Mouse (Mus musculus): ENCODE measurements at regions not wholly inside any gene's neighbourhood (a gene's known extent, or its start where the extent isn't known, plus 50 kb on each side); places are given as distances from the start of the nearest gene placed in this dataset.

DNA sequence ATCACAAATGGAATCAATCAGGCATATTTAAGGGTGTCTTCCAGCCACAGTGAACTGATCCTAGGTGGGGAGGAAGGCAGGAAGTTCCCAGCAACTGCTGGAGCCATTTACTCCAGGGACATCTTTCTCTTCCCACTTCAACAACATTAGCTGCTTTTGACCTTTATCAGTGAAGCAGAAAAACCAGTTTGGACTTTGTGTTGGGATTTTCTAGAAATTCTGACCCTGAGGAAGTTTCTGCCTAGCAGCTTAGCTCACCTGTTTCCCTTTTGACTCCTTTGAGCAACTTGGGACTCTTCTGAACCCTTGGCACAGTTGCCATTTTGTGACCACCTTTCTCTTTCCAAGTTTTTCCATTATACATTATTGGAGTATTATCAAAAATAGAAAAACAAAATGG, 1403.9 kb upstream of the Lrrc6 start:
- DNase-seq (ENCODE audit: low spot score in 2 of 2), result no peak
- intact Hi-C loops (cut with DNase I), result no loop called here

DNA sequence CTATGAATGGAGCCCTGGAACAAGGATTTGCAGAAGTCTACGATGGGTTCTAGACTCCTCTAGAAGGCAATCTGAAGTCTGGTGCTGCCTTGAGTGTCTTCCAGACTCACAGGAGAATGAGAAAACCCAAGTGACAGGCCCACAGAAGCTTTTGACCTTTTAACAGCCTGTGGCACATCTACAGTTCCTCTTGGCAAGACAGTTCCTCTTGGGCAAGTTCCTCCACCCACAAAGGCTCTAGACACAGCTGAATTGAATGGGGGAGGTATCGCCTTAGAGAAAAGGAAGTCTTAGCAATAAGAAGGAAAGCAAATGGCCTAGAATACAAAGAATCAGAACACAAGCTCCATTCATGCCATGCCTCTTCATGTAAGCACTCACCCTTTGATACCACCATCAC, 1402.3 kb upstream of the Lrrc6 start:
- intact Hi-C loops (cut with DNase I), result no loop called here
- no peak for DNase-seq (ENCODE audit: low spot score in 2 of 2)

DNA sequence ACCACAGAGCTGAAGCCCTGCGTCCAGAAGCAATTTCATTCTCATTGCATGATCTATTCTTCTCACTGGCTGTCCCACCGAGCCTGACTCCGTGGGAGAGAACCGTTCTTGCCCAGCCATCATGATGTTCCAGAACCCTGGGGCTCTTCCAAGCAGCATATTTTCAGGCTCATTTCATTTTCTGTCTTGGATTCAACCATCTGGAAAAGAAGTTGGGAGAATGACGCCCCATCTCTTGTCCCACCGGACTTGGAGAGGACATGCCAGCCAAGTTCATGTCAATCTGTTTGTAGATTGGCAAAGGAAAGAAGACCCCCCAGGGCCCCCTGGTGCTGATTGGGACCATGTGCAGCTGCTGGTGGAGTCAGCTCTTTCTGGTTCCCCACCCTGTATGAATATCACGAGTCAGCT, 1400.5 kb upstream of the Lrrc6 start:
- intact Hi-C loops (cut with DNase I), result no loop called here

DNA sequence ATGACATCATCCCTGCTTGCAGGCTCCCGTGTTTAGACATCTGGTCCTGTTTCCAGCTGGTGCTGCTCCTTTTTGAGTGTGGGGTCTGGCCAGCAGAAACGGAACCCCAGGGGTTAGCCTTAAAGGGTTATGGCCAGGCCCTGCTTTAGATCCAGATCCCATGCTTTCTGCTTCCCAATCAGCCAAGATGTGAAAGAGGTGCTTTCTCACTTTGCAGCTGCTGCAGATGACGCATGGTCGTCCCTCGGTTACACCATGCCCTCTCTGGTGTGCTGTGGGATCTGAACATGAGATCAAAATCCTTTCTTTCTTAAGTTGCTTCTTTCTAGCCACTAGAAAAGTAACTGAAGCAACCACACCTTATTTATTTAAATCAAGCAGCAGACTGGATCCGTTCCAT, 1399.1 kb upstream of the Lrrc6 start:
- intact Hi-C loops (cut with DNase I), result no loop called here
- no peak for DNase-seq (ENCODE audit: low spot score in 2 of 2)

More for the DNA sequence above, 1400.5 kb upstream of the Lrrc6 start:
- peak; percentile 32 to 33 for DNase-seq (ENCODE audit: low spot score in 2 of 2)

DNA sequence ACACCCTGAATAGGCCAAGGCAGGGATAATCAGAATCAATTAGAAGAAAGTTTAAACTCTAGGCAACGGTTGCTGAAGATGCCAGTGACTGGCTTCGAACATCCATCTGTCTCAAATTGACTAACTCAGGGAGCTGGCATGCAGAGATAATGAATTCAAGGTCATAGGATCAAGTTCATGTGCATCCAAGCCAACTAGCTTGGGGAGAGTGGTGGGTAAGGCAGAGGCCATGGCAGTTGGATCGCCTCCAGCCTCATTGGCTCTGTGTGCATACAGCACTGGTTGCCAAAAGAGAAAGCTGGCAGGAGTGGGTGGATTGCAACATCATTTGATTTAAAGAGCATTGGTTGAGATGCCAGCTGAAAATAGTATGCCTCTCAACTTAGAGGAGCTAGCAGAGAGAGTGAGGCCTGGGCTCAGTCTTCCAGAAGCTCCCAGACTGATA, 1398.3 kb upstream of the Lrrc6 start:
- intact Hi-C loops (cut with DNase I), result no loop called here

DNA sequence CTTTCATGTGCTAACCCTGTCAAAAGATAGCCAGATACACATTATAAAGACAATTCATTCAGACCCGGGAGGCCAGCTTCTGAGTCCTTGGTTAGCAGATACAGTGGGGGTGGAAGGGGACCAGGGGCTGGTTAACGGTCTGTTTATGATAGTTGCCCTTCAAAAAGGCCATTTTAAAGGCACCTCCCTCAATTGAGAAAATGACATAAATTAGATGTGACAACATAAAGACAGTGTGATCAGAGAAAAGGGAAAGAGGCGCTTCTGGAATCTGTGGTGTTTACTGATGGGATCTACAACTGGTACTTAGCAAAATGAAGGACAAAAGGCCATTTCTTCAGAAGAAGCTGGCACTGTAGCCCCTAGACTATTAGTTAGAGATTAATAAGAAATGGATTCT, 1391.4 kb upstream of the Lrrc6 start:
- intact Hi-C loops (cut with DNase I), result no loop called here

More for the DNA sequence above, 1398.3 kb upstream of the Lrrc6 start:
- DNase-seq (ENCODE audit: low spot score in 2 of 2), result peak; percentile 45 to 60

DNA sequence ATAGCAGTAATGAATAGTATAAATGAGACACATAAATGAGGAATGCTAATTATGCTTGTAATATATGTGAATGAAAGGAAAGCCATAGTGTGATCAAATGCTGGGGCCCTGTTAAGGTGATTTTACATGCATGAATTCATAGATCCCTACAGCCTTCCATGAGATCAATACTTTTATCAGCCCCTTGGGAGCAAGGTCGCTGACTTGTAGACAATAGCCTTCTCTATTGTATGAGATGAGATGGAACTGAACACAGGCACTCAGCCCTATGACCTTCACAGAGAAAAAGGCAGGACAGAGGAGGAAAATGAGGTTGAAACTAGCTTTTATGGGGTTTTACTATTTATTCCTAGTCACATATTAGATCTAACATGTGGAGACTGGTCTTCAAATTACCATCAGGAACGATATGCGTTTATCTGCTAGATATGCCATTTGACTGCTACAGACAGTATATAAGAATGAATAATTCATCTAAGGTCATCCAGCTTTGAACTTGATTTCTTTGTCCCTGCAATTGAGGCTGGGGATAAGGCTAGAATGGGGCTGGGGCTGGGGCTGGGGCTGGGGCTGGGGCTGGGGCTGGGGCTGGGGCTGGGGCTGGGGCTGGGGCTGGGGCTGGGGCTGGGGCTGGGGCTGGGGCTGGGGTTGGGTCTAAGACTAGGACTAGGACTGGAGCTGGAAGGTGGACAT, 1390.0 kb upstream of the Lrrc6 start:
- intact Hi-C loops (cut with DNase I), result no loop called here
- no peak for DNase-seq (ENCODE audit: low spot score in 2 of 2)

More for the DNA sequence above, 1391.4 kb upstream of the Lrrc6 start:
- DNase-seq (ENCODE audit: low spot score in 2 of 2), result no peak

DNA sequence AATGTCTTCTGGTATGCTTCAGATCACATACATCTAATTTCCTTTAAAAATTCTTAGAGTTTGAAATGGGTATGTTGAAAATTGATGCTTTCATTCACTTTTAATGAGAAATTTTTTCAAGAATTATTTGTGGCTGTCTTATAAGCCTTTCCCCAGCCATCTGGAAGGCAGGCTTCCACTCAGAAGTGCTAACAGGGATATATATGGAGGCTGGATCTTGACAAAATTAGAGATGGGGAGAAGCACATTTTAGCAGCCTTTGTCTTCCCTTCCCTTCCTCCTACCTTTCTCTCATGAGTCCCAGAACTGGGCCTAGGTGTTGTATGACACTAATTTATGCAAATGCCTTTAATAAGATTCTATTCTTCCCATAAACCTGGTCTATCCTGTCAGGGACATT, 1387.8 kb upstream of the Lrrc6 start:
- intact Hi-C loops (cut with DNase I), result no loop called here
- no peak for DNase-seq (ENCODE audit: low spot score in 2 of 2)

DNA sequence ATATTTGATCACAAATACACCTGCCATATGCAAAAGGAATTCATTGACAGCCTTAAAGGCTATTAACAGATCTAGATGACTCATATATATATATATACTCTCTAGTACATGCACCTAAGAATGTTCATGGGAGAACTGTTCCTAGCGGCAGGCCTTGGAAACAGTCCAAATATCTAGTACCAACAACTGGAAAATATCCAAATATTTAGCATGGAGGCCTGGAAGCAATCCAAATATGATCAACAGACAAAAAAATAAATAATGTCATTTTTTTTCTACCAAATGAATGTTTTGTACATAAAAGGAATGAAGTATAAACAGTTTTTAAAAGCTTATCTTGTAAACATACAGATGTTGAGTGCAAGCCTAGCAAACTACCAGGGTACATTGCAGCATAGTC, 1354.6 kb upstream of the Lrrc6 start:
- DNase-seq (ENCODE audit: low spot score in 2 of 2), result no peak
- intact Hi-C loops (cut with DNase I), result no loop called here

DNA sequence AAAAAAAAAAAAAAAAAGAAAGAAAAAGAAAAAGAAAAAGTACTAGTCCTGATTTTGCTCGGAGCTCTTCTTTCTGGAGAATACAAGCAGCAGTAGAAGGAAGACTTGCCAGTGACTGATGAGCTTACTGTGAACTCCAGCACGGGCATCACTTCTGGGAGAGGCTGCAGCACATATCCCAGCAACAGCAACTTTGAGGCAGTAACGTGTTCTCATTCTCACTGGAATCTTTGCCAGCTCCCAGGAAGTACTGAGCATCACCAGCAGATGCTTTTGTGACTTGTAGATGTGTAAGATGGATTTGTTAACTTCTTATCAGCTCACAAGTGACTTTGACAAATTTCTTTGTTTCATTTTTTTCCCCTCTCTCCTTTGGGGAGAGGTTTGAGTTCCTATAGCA, 1349.4 kb upstream of the Lrrc6 start:
- intact Hi-C loops (cut with DNase I), result no loop called here
- peak in 1 of 2 experiments; percentile 13 for DNase-seq (ENCODE audit: low spot score in 2 of 2)

DNA sequence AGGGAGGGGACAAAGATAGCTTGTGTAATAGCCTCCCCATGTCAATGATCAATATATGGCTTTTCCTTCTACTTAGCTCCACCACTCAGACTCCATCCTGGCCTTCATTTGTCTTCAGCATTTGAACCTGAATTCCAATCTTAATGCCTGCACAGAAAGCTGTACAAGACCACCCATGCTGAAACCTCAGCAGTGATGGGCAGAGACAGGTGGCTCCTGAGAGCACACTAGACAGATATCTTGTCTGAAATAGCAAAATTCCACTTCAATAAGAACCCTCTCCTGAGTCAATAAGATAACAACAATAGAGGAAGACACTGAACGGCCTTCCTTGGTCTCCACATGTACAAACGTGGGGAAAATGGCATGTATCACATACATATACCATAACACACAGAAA, 1345.0 kb upstream of the Lrrc6 start:
- intact Hi-C loops (cut with DNase I), result no loop called here
- DNase-seq (ENCODE audit: low spot score in 2 of 2), result no peak

DNA sequence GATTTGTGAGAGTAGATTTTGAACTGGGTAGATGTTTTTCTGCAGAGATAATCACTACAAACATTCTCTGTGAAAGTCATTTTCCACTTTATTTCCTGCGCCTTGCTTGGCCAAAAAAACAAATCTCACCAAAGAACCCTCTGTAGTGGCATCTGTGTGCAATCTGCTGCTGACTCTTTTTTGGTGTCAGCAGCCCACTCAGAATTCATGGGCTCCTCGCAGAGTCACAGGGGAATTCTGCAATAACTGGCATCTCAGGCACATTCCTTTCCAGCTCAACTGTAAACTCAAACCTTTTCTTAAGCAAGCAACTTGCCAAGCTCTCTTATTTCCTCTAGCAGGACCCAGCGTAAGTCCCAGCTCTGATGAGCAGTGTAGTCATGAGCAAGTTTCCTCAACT, 1340.0 kb upstream of the Lrrc6 start:
- DNase-seq (ENCODE audit: low spot score in 2 of 2), result peak; percentile 65 to 77
- intact Hi-C loops (cut with DNase I), result no loop called here

DNA sequence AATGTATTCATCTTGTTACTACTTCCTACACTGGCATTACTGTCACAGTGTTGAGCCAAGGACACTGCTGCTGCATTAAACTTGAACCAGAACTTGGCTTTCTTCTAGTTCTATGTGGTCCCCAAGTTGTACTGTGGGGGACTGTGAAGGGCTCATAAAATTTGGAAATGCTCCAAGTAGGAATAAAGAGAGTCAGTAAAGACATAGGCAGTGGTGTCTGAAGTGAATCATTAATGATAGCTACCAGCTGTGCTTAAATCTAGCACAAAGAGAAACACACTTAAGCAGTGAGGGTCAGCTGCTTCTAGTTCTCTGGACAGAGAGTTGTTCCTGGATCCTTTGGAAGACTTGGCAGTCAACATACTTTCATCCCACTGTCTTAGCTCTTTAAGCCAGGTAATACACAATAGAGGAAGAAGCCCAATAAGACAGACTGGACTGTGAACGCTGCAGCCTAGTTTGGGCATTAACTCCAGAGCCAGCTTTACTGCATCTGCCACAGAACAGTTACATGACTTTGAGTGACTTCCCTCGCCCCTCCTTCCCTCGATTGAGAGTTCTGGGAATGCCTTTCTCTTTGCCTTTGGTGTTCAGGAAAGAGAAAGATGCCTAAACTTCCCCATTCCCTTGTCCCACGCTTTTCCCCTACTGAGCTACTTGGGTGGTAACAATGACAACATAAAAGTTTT, 1325.2 kb upstream of the Lrrc6 start:
- intact Hi-C loops (cut with DNase I), result no loop called here

DNA sequence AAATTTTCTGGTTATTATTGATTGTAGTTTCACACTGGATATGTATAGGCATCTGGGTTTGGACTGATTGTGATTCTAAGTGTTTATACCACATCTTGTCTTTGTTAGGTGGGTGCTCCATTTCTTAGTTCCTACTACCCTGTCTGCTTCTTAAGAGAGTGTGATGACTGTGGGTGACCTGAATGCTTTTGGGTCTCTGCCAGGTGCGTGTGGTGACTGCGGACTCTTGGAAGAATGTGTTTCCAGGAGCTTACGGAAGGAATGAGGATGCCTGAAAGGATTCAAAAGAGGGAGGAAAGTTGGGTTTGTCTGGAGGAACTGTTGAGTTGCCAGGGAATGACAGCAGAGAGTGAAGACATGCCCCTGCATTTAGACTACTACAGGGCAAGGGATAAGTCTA, 1322.5 kb upstream of the Lrrc6 start:
- DNase-seq (ENCODE audit: low spot score in 2 of 2), result no peak
- intact Hi-C loops (cut with DNase I), result no loop called here

More for the DNA sequence above, 1325.2 kb upstream of the Lrrc6 start:
- DNase-seq (ENCODE audit: low spot score in 2 of 2), result no peak

DNA sequence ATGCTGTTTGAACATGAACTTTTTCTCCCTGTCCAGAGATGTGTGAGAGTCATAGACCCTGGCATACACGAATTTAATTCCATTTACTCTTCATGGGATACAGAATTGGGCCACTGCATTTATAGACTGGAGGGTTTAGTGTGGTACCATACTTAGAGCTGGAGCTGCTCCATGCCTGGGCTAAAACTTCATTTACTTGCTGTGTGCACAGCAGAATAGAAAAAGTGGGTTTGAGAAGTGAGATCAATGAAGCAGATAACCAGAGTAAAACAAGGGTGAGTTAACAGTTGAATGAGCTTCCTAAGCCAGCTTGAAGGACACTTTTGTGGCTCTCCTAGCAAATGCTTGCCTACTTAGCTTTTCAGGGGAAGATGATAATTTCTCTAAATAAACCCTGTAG, 1299.2 kb upstream of the Lrrc6 start:
- intact Hi-C loops (cut with DNase I), result no loop called here
- no peak for DNase-seq (ENCODE audit: low spot score in 2 of 2)

DNA sequence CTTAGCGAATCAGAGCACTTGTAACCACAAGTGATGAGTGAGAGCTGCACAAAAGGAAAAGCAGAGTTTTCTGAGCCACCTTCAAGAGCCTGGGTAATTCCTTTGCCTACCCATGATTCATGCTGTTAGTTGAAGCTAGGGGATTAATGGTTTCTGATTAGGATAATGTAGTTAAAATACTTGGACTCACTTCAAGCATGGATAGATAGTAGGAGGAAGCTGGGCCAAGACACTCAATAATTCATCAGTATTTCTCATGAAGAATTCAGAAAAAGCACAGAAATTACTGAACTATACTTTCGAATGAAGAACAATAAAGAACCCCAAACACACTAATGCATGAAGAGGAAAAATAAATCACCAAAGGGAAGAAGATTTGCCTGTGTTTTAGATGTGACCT, 1294.9 kb upstream of the Lrrc6 start:
- intact Hi-C loops (cut with DNase I), result no loop called here
- DNase-seq (ENCODE audit: low spot score in 2 of 2), result no peak

DNA sequence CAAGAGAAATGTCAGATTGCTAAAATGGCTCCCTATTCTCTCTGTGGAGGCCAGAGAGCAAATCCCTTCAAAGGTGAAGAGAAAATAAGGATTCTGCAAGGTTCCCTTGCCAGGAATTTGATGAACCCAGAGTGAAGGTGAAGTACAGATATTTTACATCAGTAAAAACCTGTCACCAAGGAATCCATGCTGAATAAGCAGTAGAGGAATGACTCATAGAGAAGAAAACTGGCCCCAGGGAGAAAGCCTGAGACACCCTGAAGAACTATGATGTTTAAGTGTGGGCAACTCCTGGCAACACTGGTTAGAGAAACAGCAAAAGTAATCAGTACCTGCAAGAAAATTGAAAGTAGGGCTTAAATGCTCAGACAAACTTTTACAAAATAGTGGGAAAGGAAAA, 1292.1 kb upstream of the Lrrc6 start:
- DNase-seq (ENCODE audit: low spot score in 2 of 2), result no peak
- intact Hi-C loops (cut with DNase I), result no loop called here

DNA sequence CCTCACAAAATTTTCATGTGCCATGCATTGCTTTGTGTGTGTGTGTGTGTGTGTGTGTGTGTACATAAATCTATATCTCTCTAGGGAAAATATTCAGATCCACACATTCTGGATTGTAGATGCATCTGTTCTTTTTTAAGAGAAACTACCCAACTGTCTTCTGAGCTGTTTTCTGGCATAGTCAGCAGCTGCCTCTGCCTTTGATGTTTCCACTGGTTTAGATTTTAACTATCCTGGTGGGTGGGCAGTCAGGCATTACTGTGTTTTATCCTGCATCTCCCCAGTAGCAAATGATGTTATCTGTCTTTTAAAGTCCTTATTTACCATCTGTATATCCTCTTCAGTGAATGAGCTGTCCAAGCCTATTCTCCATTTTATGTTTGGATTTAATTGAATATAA, 1287.9 kb upstream of the Lrrc6 start:
- intact Hi-C loops (cut with DNase I), result no loop called here

DNA sequence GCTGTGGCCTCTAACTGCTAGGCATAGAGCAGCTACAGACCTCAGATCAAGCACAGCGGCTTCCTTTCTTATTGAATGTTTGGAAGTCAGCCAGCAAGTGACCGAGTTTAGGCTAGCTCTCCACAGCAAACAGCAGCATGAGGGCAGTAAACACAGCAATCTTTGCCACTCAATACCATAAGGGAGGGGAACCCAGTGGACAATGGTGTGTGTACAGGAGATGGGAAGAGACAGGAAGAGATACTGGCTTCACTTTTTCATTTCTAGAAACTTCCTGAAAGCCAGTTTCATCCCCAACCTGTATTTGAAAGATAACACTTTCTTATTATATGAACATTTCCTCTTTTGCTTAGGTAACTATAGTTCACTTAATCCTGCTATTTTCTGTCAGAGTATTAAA, 1284.9 kb upstream of the Lrrc6 start:
- intact Hi-C loops (cut with DNase I), result no loop called here
- no peak for DNase-seq (ENCODE audit: low spot score in 2 of 2)

More for the DNA sequence above, 1287.9 kb upstream of the Lrrc6 start:
- no peak for DNase-seq (ENCODE audit: low spot score in 2 of 2)

DNA sequence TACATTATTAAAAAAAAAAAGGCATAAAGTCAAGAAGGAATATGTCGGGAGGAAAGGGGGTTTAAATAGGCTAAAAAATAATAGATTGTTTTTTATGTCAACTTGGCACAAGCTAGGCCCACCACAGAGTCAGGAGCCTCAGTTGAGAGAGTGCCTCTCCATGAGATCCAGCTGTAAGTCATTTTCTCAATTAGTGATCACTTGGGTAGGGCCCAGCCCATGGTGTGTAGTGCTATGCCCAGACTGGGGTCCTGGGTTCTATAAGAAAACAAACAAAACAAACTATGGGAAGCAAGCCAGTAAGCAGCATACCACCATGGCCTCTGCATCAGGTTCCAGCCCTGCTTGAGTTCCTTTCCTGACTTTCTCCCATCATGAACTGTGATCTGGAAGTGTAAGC, 1283.0 kb upstream of the Lrrc6 start:
- no peak for DNase-seq (ENCODE audit: low spot score in 2 of 2)
- intact Hi-C loops (cut with DNase I), result no loop called here

DNA sequence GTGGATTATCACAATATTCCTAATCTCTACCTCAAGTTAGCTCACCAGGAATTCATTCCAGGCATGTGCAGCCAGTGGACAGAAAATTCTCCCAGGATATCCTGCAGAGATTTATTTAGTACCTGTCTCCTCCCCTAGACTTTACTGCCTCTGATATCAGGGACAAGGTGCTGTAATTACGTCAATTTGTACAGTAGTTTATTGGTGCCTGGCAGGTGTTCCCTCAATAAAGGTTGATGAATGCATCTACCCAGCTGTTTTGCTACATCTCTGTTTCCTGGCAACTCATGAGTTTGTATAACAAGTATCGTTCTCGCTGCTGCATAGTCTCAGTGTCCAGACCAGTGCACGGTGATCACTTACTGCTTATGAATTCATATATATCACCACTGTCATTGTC, 1281.8 kb upstream of the Lrrc6 start:
- DNase-seq (ENCODE audit: low spot score in 2 of 2), result no peak
- intact Hi-C loops (cut with DNase I), result no loop called here

All from left cerebral cortex, postnatal 36 days (tissue).